Mouse (Mus musculus) retina, embryonic 14.5 days (tissue): ENCODE measurements around the gene Bcl2l13.
"Not testable (repeated sequence)": the region's sequence is repeated elsewhere in the genome, so short reads cannot be mapped to it uniquely, and the experiment has no call there.

ENCODE experiments used
- DNase-seq: peaks from one replicate; pipeline ENCODE4 v3.0.0-alpha.2; 2015; ENCODE audit warnings: low spot score

Gene Bcl2l13

GRCm38 (mm10) chr6:120835474-120836374 is at the start of gene Bcl2l13:
TSS of gene Bcl2l13 (plus strand) at chr6:120836212.
- peak; percentile 96 for DNase-seq

- DNase-seq: no peak
These were observed 47.9 kb upstream of the Bcl2l13 start for GRCm38 (mm10) chr6:120788068-120788607.

GRCm38 (mm10) chr6:120788904-120789303 is 47.1 kb upstream of the Bcl2l13 start:
- peak; percentile 38 for DNase-seq

DNA sequence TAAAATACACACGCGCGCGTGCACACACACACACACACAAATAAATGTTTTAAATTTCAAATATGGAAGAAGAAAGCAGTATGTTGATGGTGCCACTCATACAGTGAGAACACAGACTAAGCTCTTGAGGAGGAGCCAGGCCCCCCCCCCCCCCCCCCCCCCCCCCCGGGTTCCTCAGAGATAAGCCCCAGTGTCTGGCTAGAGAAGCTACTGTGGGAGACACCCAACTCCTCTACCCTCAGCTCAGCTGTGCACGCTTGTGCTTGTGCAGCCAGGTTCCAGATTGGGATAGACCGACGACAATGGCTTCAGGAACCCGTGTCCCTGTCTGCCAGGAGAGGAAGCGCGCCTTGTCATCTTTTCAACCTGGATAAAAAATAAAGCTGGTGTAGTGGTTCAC is 45.9 kb upstream of the Bcl2l13 start:
- no peak for DNase-seq

DNA sequence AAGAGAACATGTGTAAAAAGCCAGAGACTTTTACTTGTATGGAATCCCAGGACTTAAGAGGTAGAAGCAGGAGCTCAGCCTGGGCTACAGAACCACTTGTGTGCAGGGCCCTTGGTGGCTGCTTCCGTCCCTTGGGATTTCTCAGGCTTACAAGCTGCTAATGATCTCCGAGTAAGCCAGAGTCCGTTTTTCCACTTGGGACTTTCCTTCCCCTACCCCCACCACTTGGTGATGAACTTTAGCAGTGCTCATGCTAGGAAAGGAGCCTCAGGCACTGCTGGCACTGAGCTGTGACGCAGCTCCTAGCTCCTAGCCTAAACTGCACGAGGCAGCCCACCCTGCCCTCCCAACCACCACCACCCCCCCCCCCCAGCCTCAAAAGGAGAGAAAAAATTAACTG is 45.3 kb upstream of the Bcl2l13 start:
- DNase-seq: no peak

- no peak for DNase-seq
These were observed 43.1 kb upstream of the Bcl2l13 start for GRCm38 (mm10) chr6:120792947-120793346.

DNA sequence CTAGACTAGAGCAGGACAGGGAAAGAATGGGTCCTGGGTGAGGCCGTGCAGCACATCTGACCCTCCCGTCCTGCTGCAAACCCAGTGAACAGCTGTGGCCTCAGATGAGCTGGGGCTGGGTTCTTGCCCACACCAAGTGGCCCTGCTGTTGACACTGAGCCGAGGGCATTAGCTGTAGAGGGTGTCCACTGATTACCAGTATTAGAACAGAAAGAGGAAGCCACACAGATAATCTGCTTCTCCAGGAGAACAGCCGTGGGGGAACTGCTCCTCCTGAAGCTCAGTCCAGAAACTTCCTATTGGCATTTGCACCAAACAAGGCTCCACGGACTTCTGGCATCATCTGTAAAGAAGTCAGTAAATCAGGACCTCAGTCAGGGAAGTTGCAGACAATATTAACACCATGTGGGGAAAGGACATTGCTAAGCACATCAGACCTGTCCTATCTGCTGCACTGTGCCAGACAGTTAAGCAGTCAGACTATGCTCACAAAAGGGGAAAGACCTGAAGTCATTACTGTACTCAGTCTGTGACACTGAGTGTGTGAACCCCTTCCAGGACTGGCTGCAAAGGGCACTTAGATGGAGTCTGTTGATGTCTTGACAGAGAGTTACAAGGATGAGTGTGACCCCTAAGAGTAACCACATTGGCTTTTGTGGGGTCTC is 40.5 kb upstream of the Bcl2l13 start:
- no peak for DNase-seq

DNA sequence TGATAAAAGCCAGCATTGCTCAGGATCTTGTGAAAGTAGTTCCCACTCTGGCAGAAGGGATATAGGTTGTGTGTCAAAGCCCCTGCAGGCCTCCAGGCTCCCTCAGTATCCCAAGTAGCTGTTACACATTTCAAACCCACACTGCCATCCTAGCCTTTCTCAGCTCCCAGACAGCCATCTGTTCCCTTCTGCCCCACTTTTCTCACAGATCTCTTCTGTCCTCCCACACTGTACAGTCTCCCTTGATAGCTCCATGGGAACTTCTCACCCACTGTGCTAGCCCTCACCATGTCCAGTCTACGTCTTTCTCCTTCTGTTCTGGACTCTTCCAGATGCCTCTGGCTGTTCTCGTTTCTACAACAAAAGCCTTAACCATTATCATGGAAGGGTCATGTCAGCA is 39.9 kb upstream of the Bcl2l13 start:
- no peak for DNase-seq

- no peak for DNase-seq
These were observed 38.0 kb upstream of the Bcl2l13 start for GRCm38 (mm10) chr6:120798019-120798418.

DNA sequence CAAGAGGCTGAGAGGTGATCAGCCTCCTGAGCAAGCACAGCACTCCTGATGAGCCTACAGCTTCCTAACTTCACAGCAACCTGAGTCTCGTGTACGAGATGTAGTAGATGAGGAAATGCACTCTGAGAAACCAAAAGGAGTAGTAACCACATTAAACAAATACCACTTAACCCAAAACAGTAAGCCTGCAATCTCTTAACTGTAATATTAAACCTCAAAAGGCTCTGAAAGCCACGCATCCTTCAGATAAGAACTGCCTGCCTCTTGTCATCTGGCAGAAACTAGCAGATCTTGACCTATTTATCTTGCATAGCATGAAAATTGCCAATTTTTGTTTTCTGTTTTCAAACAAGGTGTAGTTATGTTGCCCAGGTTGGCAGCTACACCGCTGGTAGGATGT is 37.1 kb upstream of the Bcl2l13 start:
- DNase-seq: no peak

GRCm38 (mm10) chr6:120799581-120800041 is 36.4 kb upstream of the Bcl2l13 start:
- DNase-seq: no peak

DNA sequence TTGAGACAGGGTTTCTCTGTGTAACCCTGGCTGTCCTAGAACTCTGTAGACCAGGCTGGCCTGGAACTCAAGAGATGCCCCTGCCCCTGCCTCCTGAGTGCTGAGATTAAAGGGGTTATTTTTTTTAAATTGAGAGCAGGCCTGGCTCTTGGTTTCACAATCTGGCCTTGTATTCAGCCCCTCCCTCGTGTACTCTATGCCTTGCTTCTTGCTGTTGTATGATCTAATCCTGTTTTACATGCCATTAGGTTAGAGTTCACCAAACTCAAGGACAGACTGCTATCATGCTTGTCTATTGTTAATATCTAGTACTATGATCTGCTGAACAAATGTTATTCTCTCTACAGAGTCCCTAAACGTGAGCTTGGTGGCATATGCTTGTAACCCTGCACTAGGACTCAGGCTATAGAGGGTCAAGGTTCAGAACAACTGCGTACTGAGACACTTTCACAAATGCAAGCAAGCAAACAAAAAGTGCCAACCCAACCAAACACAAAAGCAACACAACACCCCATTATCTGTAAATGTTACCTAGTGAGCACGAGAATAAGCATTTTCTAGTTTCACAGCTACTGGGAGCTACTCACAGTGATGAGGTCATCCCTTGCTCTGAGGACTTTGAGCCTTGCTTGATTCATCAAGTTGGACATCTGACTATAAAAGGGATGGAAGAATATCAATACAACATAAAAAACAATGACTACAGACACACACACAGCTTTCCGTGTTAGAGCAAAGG is 28.8 kb upstream of the Bcl2l13 start:
- no peak for DNase-seq

GRCm38 (mm10) chr6:120807738-120808081 is 28.3 kb upstream of the Bcl2l13 start:
- DNase-seq: no peak

DNA sequence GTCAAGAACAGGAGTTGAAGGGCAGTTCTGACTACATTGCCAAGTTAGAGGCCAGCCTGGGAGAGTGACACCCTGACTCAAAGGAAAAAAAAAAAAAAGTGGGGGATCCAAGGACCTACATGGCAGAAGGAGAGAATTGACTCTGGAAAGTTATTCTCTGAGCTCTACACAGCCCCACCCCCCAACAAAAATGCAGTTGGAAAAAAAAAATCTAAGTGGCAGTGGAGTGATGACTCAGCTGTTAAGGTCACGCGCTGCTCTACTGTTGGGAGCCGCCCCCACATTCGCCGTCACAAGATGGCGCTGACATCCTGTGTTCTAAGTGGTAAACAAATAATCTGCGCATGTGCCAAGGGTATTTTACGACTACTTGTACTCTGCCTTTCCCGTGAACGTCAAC is 24.0 kb upstream of the Bcl2l13 start:
- not testable (repeated sequence) for DNase-seq

DNA sequence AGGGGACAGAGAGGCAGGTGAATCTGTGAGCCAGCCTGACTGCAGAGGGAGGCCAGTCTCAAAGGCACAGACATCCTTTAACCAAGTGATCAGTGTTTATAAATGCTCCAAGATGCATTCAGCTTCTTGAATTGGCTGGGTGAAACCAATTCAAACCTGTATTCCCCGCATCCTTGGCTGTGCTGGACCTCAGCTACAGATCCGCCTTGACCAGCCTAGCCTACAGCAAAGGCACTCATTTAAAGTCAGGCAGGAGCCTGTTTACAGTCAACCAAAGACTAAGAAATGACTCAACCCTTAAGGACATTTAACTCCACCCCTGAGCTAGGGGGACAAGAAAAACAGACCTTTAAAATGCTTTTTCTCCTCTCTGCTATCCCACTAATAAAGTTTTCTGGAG is 16.7 kb upstream of the Bcl2l13 start:
- no peak for DNase-seq

GRCm38 (mm10) chr6:120820144-120820543 is 15.9 kb upstream of the Bcl2l13 start:
- no peak for DNase-seq

DNA sequence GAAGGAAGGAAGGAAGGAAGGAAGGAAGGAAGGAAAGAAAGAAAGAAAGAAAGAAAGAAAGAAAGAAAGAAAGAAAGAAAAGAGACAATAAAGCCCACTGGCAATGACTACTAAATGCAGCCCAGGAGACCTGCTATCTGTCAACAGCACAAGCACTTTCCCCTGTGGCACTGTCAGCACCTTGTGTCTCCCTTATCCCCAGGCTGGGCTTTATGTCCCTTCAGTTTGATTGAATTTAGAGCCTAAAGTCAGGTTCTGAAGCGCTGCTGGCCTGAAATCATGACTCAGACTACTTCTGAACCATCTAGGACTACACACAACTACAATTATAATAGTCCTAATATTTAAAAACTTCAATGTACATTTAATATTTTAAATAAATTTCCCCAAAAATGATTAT is 15.1 kb upstream of the Bcl2l13 start:
- no peak for DNase-seq

- DNase-seq: no peak
These were observed 14.3 kb upstream of the Bcl2l13 start for GRCm38 (mm10) chr6:120821715-120822114.

GRCm38 (mm10) chr6:120822307-120822928 is 13.6 kb upstream of the Bcl2l13 start, which contains the start of gene Atp6v1e1:
TSS of gene Atp6v1e1 (minus strand) at chr6:120822793.
- peak; percentile 96 for DNase-seq

DNA sequence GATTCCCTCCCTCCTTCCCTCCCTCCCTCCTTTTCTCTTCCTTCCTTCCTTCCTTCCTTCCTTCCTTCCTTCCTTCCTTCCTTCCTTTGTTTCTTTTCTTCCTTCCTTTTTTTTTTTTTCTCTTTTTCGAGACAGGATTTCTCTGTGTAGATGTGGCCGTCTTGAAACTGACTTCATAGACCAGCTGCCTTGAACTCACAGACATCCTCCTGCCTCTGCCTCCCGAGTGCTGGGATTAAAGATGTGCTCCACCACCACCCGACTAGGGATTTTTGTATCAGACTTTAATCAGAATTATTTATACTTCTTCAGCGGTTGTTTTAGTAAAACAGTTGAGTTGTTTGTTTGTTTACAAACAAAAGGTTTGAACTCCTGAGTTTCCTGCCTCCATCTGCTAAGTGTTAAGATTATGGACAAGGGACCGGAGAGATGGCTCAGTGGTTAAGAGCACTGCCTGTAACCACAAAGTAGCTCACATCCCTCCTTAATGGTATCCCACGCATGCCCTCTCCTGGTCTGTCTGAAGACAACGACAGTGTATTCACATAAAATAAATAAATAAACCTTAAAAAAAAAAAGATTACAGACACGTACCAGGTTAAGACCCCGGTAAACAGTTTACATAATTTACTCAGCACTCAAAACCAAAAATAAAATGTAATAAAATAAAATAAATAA is 12.9 kb upstream of the Bcl2l13 start:
- peak; percentile 16 for DNase-seq

DNA sequence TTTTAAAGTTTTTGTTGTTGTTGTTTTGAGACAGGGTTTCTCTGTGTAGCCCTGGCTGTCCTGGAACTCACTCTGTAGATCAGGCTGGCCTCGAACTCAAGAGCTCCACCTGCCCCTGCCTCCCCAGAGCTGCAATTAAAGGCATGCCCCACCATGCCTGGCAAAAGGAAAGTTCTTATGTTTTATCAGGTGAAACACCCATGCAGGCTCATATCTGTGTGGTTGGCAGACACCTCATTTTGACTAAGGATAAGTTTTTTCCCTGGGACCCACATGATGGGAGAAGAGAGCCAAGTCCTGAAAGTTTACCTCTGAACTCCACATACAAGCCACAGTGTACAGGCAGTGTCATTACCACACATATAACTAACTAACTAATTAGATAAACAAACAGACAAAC is 6.0 kb upstream of the Bcl2l13 start:
- no peak for DNase-seq
